Mouse (Mus musculus) testis, adult 2 months (tissue): ENCODE data around the gene Cst6. TPM values are rescaled to one million over a fixed set of nuclear protein-coding genes. Genes with fewer than 3 reads are reported as not detected.

ENCODE experiments used
- H3K27ac ChIP-seq: fragments of 200-500 bp; 2 replicates; pipeline ENCODE4 v1.5.1; 2012; ENCODE audit warnings: low read depth, low read length; ENCODE audit not compliant: control insufficient read depth, insufficient read depth
- H3K27me3 ChIP-seq: fragments of 200-500 bp; 2 replicates; pipeline ENCODE4 v1.6.1; 2012; ENCODE audit warnings: mild to moderate bottlenecking, low read length, moderate library complexity; ENCODE audit not compliant: control insufficient read depth, insufficient read depth
- H3K36me3 ChIP-seq: fragments of 200-500 bp; 2 replicates; pipeline ENCODE4 v1.6.1; 2012; ENCODE audit warnings: mild to moderate bottlenecking, low read length; ENCODE audit not compliant: control insufficient read depth, insufficient read depth
- H3K4me1 ChIP-seq: fragments of 200-500 bp; 2 replicates; pipeline ENCODE4 v1.6.1; 2012; ENCODE audit warnings: low read length; ENCODE audit not compliant: control insufficient read depth, insufficient read depth
- H3K4me3 ChIP-seq: fragments of 200-500 bp; 2 replicates; pipeline ENCODE4 v1.5.1; 2012; ENCODE audit warnings: low read depth, mild to moderate bottlenecking, low read length, moderate library complexity, mixed read lengths; ENCODE audit not compliant: control insufficient read depth
- CTCF ChIP-seq: fragments of 200-500 bp; IDR thresholded peaks from 2 replicates; pipeline ENCODE4 v1.5.1; 2012; ENCODE audit warnings: low read depth, mild to moderate bottlenecking, inconsistent platforms, low read length, moderate library complexity; ENCODE audit not compliant: control insufficient read depth, insufficient read depth, insufficient replicate concordance
- POLR2A ChIP-seq: fragments of 200-500 bp; IDR thresholded peaks from 2 replicates; pipeline ENCODE4 v1.6.1; 2012; ENCODE audit warnings: low read depth, mild to moderate bottlenecking, inconsistent platforms, low read length, moderate library complexity; ENCODE audit not compliant: control insufficient read depth
- polyA plus RNA-seq: library from polyadenylated mRNA; depleted of rRNA; stranded (reverse); fragments of >200 nt; gene quantifications from 2 replicates; pipeline ENCODE4 v1.2.3, GENCODE M21; 2012

Gene Cst6
- polyA plus RNA-seq, 1 experiment: 1.5 TPM

GRCm38 (mm10) chr19:5367455-5367854, 18.1 kb upstream of the Cst6 start:
- H3K27me3 ChIP-seq: no peaks in the 10 kb centered on the region
- TF ChIP-seq CTCF (no peak), POLR2A (no peak)
- peak overlapping the region; percentile 99 for H3K27ac ChIP-seq
- peaks cover 9% of the 10 kb centered on the region for H3K36me3 ChIP-seq
- peak overlapping the region; percentile 100 for H3K4me3 ChIP-seq
- peaks cover 20% of the 10 kb centered on the region for H3K4me1 ChIP-seq

- no peak for TF ChIP-seq CTCF
- TF ChIP-seq POLR2A: no peak
- Histone ChIP-seq H3K27ac (peak within 1 kb of the TSS; percentile 99), H3K4me1 (peaks cover 20% of the 10 kb centered on the region), H3K4me3 (peak within 1 kb of the TSS; percentile 100), H3K27me3 (no peaks in the 10 kb centered on the region), H3K36me3 (peaks cover 9% of the 10 kb centered on the region)
These were observed 17.6 kb upstream of the Cst6 start, which contains the start of gene Banf1 for GRCm38 (mm10) chr19:5367053-5367359. Gene Banf1, minus strand, starts transcription at chr19:5367168.

GRCm38 (mm10) chr19:5366175-5367052, 17.0 kb upstream of the Cst6 start, which contains the start of gene Eif1ad:
Gene Eif1ad, plus strand, starts transcription at chr19:5366741.
- Histone ChIP-seq H3K27me3 (no peaks in the 10 kb centered on the region), H3K4me3 (peak within 1 kb of the TSS; percentile 100), H3K4me1 (peaks cover 20% of the 10 kb centered on the region), H3K27ac (peak within 1 kb of the TSS; percentile 99), H3K36me3 (peaks cover 9% of the 10 kb centered on the region)
- TF ChIP-seq POLR2A (peak; percentile 70), CTCF (no peak)

- H3K36me3 ChIP-seq: peaks cover 9% of the 10 kb centered on the region
- TF ChIP-seq CTCF (no peak), POLR2A (no peak)
- peak overlapping the region; percentile 100 for H3K4me3 ChIP-seq
- peak overlapping the region; percentile 84 for H3K27ac ChIP-seq
- H3K4me1 ChIP-seq: peaks cover 20% of the 10 kb centered on the region
- no peaks in the 10 kb centered on the region for H3K27me3 ChIP-seq
These were observed 16.4 kb upstream of the Cst6 start for GRCm38 (mm10) chr19:5365751-5366150.

- Histone ChIP-seq H3K27me3 (no peaks in the 10 kb centered on the region), H3K4me1 (peaks cover 20% of the 10 kb centered on the region), H3K36me3 (peaks cover 1% of the 10 kb centered on the region; the same call in 1 of the 2 replicates), H3K27ac (no peak overlapping the region), H3K4me3 (no peak overlapping the region)
- TF ChIP-seq CTCF: no peak
- TF ChIP-seq POLR2A: no peak
These were observed 14.8 kb upstream of the Cst6 start for GRCm38 (mm10) chr19:5364124-5364523.

GRCm38 (mm10) chr19:5362186-5362585, 12.8 kb upstream of the Cst6 start:
- Histone ChIP-seq H3K36me3 (no peaks in the 10 kb centered on the region), H3K27ac (no peak overlapping the region), H3K4me1 (peaks cover 13% of the 10 kb centered on the region), H3K4me3 (no peak overlapping the region), H3K27me3 (no peaks in the 10 kb centered on the region)
- TF ChIP-seq CTCF (no peak), POLR2A (no peak)

- no peaks in the 10 kb centered on the region for H3K36me3 ChIP-seq
- TF ChIP-seq CTCF: no peak
- TF ChIP-seq POLR2A: no peak
- H3K27me3 ChIP-seq: no peaks in the 10 kb centered on the region
- H3K4me1 ChIP-seq: no peaks in the 10 kb centered on the region
- no peak overlapping the region for H3K4me3 ChIP-seq
- H3K27ac ChIP-seq: no peak overlapping the region
These were observed 6.7 kb upstream of the Cst6 start for GRCm38 (mm10) chr19:5356080-5356479.
